Mouse (Mus musculus) embryonic facial prominence, embryonic 15.5 days (tissue): Measurements from ENCODE around the gene Faim. TPM values are rescaled to one million over a fixed set of nuclear protein-coding genes. Genes with fewer than 3 reads are reported as not detected.

Source experiments
- polyA plus RNA-seq: library from polyadenylated mRNA; unstranded; fragments of >200 nt; fragmentation: Nextera tagmentation; extraction: Ambion mirVana; gene quantifications from 2 replicates; pipeline ENCODE4 v1.2.1, GENCODE M21; 2015

Faim gene
- polyA plus RNA-seq, 1 experiment from 2014 or later = 47.6 TPM

Other genes with a start within 250 kb of the Faim start
- gene Prr23a1, start 143.9 kb upstream of the Faim start, polyA plus RNA-seq = not detected in 2 replicates
- not detected in 2 replicates for gene Prr23a2, start 129.9 kb upstream of the Faim start, polyA plus RNA-seq
- gene Prr23a3, start 121.6 kb upstream of the Faim start, polyA plus RNA-seq = 0.12 TPM in 1 of 2 replicates, not detected in the other
- not detected in 2 replicates for gene 7420426K07Rik, start 83.3 kb upstream of the Faim start, polyA plus RNA-seq
- 1.2 and 2.0 TPM in 2 replicates for gene Foxl2, start 31.1 kb upstream of the Faim start, polyA plus RNA-seq
- gene Gm1123, start 49.3 kb downstream of the Faim start, polyA plus RNA-seq = not detected in 2 replicates
- gene Pik3cb, start 154.2 kb downstream of the Faim start, polyA plus RNA-seq = 1.3 and 1.6 TPM in 2 replicates